12 mouse cellular contexts compared by ENCODE assay signal in the genomic region with DNA sequence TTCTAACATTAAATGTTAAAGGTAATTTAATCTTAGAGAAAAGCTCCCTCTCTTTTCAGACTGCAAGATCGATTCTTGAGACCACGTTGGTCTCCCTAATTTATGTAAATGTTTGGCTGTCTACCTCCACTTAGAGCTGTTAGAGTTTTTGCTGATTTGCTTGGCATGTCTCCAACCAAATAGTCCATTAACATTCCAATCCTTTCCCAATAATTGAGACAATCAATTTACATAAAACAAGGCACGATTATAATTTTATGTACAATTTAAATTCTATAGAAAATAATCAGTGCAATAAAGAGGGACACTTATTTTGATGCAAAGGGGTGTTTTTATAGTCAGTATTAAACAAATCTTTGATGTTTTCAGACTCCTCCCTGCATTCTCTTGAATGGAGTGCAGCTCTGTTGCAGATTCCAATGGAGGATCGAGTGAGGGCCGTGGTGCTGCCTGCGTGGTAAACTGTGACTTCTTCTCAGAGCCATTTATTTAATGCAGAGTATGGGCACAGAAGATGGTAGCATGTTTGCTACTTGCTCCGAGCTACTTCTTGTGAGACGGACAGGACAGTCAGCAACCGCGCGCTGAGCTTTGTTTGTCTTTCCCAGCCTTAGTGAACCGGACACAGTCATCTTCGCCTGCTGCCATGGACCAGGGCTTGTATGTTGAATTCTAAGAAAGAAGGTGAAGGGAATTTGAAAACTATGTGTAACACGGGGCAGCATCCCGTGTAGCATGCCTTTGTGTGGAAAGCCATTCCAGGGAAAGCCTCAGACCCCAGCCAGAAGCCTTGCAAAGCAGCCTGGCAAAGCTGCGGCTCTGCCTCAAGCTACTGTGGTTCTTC.
A peak's percentile ranks its signal among the peaks of the same experiment; 100 is the strongest.
DNase-seq lines count a peak whose midpoint lies in the region; ATAC-seq and TF ChIP-seq lines count a peak whose summit lies in the region.
"Had no signal": no experiment of that assay in that cellular context is flagged by ENCODE, and none has a peak within 500 bp of the region (broad histone marks: within the 10 kb centered on the region; RNA-seq: fewer than 3 reads in every experiment).

No protein-coding gene starts in this region.

- no peak for DNase-seq in lung, postnatal 0 days (ENCODE audit: low spot score)
- no peak for DNase-seq in lung, adult 18-20 months
- DNase-seq in hindbrain, embryonic 14.5 days (ENCODE audit: low spot score) = no peak
- DNase-seq in urinary bladder, adult 18-20 months (ENCODE audit: low spot score in 2 of 2) = no peak
- no peak for DNase-seq in kidney, adult 11 months
- DNase-seq: cerebellum, adult 2 months; gastrocnemius, adult 2 months; kidney, adult 18-20 months had no signal

- H3K9me3 ChIP-seq in lung, postnatal 0 days (ENCODE audit: low read length) = no peaks in the 10 kb centered on the region
- H3K9me3 ChIP-seq in forebrain, embryonic 15.5 days = no peaks in the 10 kb centered on the region
- H3K9me3 ChIP-seq in hindbrain, embryonic 14.5 days (ENCODE audit: control insufficient read depth, low read length) = no peaks in the 10 kb centered on the region
- no peaks in the 10 kb centered on the region for H3K9me3 ChIP-seq in midbrain, embryonic 16.5 days (replicated peaks; ENCODE audit: control insufficient read depth, low read length, poor library complexity, severe bottlenecking)
- H3K9me3 ChIP-seq: stomach, embryonic 15.5 days had no signal

- ATAC-seq in lung, postnatal 0 days = no peak
- no peak for ATAC-seq in forebrain, embryonic 15.5 days (replicated peaks)
- ATAC-seq in hindbrain, embryonic 14.5 days (ENCODE audit: low FRiP score) = no peak
- ATAC-seq in midbrain, embryonic 16.5 days = no peak

- H3K4me2 ChIP-seq in lung, postnatal 0 days (replicated peaks; ENCODE audit: low read depth, low read length) = no peak overlapping the region
- no peak overlapping the region for H3K4me2 ChIP-seq in forebrain, embryonic 15.5 days (replicated peaks)
- H3K4me2 ChIP-seq in hindbrain, embryonic 14.5 days (replicated peaks) = no peak overlapping the region
- no peak overlapping the region for H3K4me2 ChIP-seq in midbrain, embryonic 16.5 days (ENCODE audit: low read length)
- H3K4me2 ChIP-seq: liver, embryonic 11.5 days; stomach, embryonic 15.5 days had no signal

- H3K36me3 ChIP-seq in lung, postnatal 0 days (ENCODE audit: insufficient read depth, low read length) = no peaks in the 10 kb centered on the region
- no peaks in the 10 kb centered on the region for H3K36me3 ChIP-seq in forebrain, embryonic 15.5 days
- H3K36me3 ChIP-seq in hindbrain, embryonic 14.5 days (replicated peaks; ENCODE audit: control insufficient read depth, insufficient read depth) = no peaks in the 10 kb centered on the region
- no peaks in the 10 kb centered on the region for H3K36me3 ChIP-seq in midbrain, embryonic 16.5 days (ENCODE audit: control insufficient read depth, insufficient read depth, low read length)
- H3K36me3 ChIP-seq: stomach, embryonic 15.5 days had no signal

- TF ChIP-seq EP300 in lung, postnatal 0 days (IDR thresholded peaks at IDR 0.05) = no peak

- no peaks in the 10 kb centered on the region for H3K27me3 ChIP-seq in lung, postnatal 0 days (replicated peaks; ENCODE audit: insufficient read depth, low read length)
- no peaks in the 10 kb centered on the region for H3K27me3 ChIP-seq in forebrain, embryonic 15.5 days
- no peaks in the 10 kb centered on the region for H3K27me3 ChIP-seq in hindbrain, embryonic 14.5 days (ENCODE audit: control insufficient read depth, insufficient read depth, low read length)
- H3K27me3 ChIP-seq in midbrain, embryonic 16.5 days (ENCODE audit: control insufficient read depth, insufficient read depth, low read depth, low read length) = no peaks in the 10 kb centered on the region
- H3K27me3 ChIP-seq: stomach, embryonic 15.5 days had no signal

- TF ChIP-seq CTCF in lung, postnatal 0 days (IDR thresholded peaks at IDR 0.05) = no peak

- 50% methylated on average over 16 of the region's 16 CpGs for WGBS in lung, postnatal 0 days
- 38% methylated on average over 16 of the region's 16 CpGs for WGBS in forebrain, embryonic 15.5 days
- 65% methylated on average over 16 of the region's 16 CpGs for WGBS in hindbrain, embryonic 14.5 days
- WGBS in midbrain, embryonic 16.5 days = 59% methylated on average over 16 of the region's 16 CpGs

- H3K9ac ChIP-seq in lung, postnatal 0 days (replicated peaks; ENCODE audit: low read depth) = no peak overlapping the region
- H3K9ac ChIP-seq in forebrain, embryonic 15.5 days (replicated peaks) = no peak overlapping the region
- H3K9ac ChIP-seq in hindbrain, embryonic 14.5 days = no peak overlapping the region
- H3K9ac ChIP-seq in midbrain, embryonic 16.5 days (ENCODE audit: low read depth, low read length) = no peak overlapping the region
- H3K9ac ChIP-seq: stomach, embryonic 15.5 days had no signal

- H3K27ac ChIP-seq in lung, postnatal 0 days (ENCODE audit: low read length) = peak overlapping the region; percentile 71
- peak overlapping the region; percentile 67 for H3K27ac ChIP-seq in forebrain, embryonic 15.5 days (replicated peaks)
- H3K27ac ChIP-seq in hindbrain, embryonic 14.5 days = peak overlapping the region; percentile 57
- H3K27ac ChIP-seq in midbrain, embryonic 16.5 days (ENCODE audit: low read length) = peak overlapping the region; percentile 64; the same call in 1 of the 2 replicates
- H3K27ac ChIP-seq: gastrocnemius, adult 2 months; stomach, embryonic 15.5 days had no signal

- no peak overlapping the region for H3K4me3 ChIP-seq in lung, postnatal 0 days (ENCODE audit: low read depth, low read length)
- H3K4me3 ChIP-seq in forebrain, embryonic 15.5 days = no peak overlapping the region
- H3K4me3 ChIP-seq in hindbrain, embryonic 14.5 days (replicated peaks; ENCODE audit: low read length) = no peak overlapping the region
- H3K4me3 ChIP-seq in midbrain, embryonic 16.5 days (ENCODE audit: low read depth, low read length) = no peak overlapping the region
- H3K4me3 ChIP-seq: gastrocnemius, adult 2 months; stomach, embryonic 15.5 days had no signal

- no peaks in the 10 kb centered on the region for H3K4me1 ChIP-seq in lung, postnatal 0 days (ENCODE audit: insufficient read depth, low read depth, low read length)
- H3K4me1 ChIP-seq in forebrain, embryonic 15.5 days = peaks cover 18% of the 10 kb centered on the region
- H3K4me1 ChIP-seq in hindbrain, embryonic 14.5 days (replicated peaks; ENCODE audit: control insufficient read depth, insufficient read depth, low read length) = 0 out of 2 replicates have a peak, but pooled peaks cover 15% of the 10 kb centered on the region
- 0 out of 2 replicates have a peak, but pooled peaks cover 6% of the 10 kb centered on the region for H3K4me1 ChIP-seq in midbrain, embryonic 16.5 days (ENCODE audit: control insufficient read depth, insufficient read depth, low read length)
- H3K4me1 ChIP-seq: stomach, embryonic 15.5 days had no signal
